Mouse (Mus musculus) limb, embryonic 14.5 days (tissue): ENCODE results near the gene Galt. TPM values are rescaled to one million over a fixed set of nuclear protein-coding genes. Genes with fewer than 3 reads are reported as not detected.

Experiments
- ATAC-seq: fragments of 200-750 bp; cut with Nextera tagmentation; 2 replicates; pipeline ENCODE4 v1.8.0; 2017; ENCODE audit warnings: low read depth, moderate number of reproducible peaks, moderate TSS enrichment; ENCODE audit not compliant: low FRiP score
- DNase-seq: peaks from one replicate; pipeline ENCODE4 v3.0.0-alpha.2; 2015; ENCODE audit warnings: low spot score
- H3K27ac ChIP-seq: fragments of 300-500 bp; sonication (generic); replicated peaks from 2 replicates; pipeline ENCODE4 v1.5.1; 2014; ENCODE audit warnings: low read depth, mild to moderate bottlenecking, low read length, moderate library complexity, mixed read lengths
- H3K27me3 ChIP-seq: fragments of 300-500 bp; sonication (generic); 2 replicates; pipeline ENCODE4 v1.6.1; 2014; ENCODE audit warnings: low read length, mixed read lengths; ENCODE audit not compliant: control insufficient read depth, insufficient read depth
- H3K36me3 ChIP-seq: fragments of 300-500 bp; sonication (generic); 2 replicates; pipeline ENCODE4 v1.6.1; 2014; ENCODE audit warnings: mild to moderate bottlenecking, low read length, moderate library complexity, mixed read lengths; ENCODE audit not compliant: control insufficient read depth, insufficient read depth
- H3K4me1 ChIP-seq: fragments of 300-500 bp; sonication (generic); 2 replicates; pipeline ENCODE4 v1.6.1; 2014; ENCODE audit warnings: antibody characterized with exemption, low read length, mixed read lengths; ENCODE audit not compliant: control insufficient read depth, insufficient read depth
- H3K4me2 ChIP-seq: fragments of 300-500 bp; sonication (generic); replicated peaks from 2 replicates; pipeline ENCODE4 v1.6.1; 2014; ENCODE audit warnings: low read depth, mild to moderate bottlenecking, low read length, moderate library complexity; ENCODE audit not compliant: severe bottlenecking
- H3K4me3 ChIP-seq: fragments of 300-500 bp; sonication (generic); replicated peaks from 2 replicates; pipeline ENCODE4 v1.5.1; 2014; ENCODE audit warnings: low read length
- H3K9ac ChIP-seq: fragments of 300-500 bp; sonication (generic); 2 replicates; pipeline ENCODE4 v1.6.1; 2014; ENCODE audit warnings: mild to moderate bottlenecking, low read depth, low read length, moderate library complexity; ENCODE audit not compliant: severe bottlenecking
- H3K9me3 ChIP-seq: fragments of 300-500 bp; sonication (generic); 2 replicates; pipeline ENCODE4 v1.6.1; 2016; ENCODE audit warnings: low read length; ENCODE audit not compliant: control insufficient read depth
- POLR2A ChIP-seq: fragments of 200-500 bp; IDR thresholded peaks from 2 replicates; pipeline ENCODE4 v1.8.0; 2012; ENCODE audit warnings: inconsistent platforms, mild to moderate bottlenecking, moderate library complexity, borderline replicate concordance; ENCODE audit not compliant: insufficient read depth, insufficient read length; ENCODE audit errors: extremely low read depth
- WGBS: fragments of 180-500 bp; shearing (Covaris S2); extraction: QIAGEN DNeasy Blood & Tissue Kit; methylation state at CpG from one replicate; pipeline ENCODE4 v1.1.7; 2014; 5-methylcytosine and 5-hydroxymethylcytosine counted together
- polyA plus RNA-seq, 2 experiments: library from polyadenylated mRNA; depleted of rRNA in 1 of 2; stranded (reverse) in 1 of 2; unstranded in 1 of 2; fragments of >200 nt; fragmentation: Nextera tagmentation in 1 of 2; extraction: Ambion mirVana in 1 of 2; gene quantifications; 2 replicates each; pipeline versions ENCODE4 v1.2.1 to v1.2.3; 2012 to 2014

Gene Galt
- polyA plus RNA-seq (2012; rRNA removed) (83.3 and 119 TPM in 2 replicates), polyA plus RNA-seq (2014; fragmentation: Nextera tagmentation; extraction: Ambion mirVana) (39.5 and 43.6 TPM in 2 replicates)

GRCm38 (mm10) chr4:41754797-41755337, at the start of gene Galt:
TSS of gene Galt (plus strand) at chr4:41755228.
- H3K4me3 ChIP-seq, result peak within 1 kb of the TSS; percentile 72
- peak within 1 kb of the TSS; percentile 81 for H3K4me2 ChIP-seq
- peaks cover 14% of the 10 kb centered on the region for H3K4me1 ChIP-seq
- H3K27me3 ChIP-seq, result no peaks in the 10 kb centered on the region
- peak within 1 kb of the TSS; percentile 79 for H3K9ac ChIP-seq
- H3K36me3 ChIP-seq, result peaks cover 16% of the 10 kb centered on the region; the same call in 1 of the 2 replicates
- DNase-seq, result no peak
- H3K27ac ChIP-seq, result peak within 1 kb of the TSS; percentile 76
- no peaks in the 10 kb centered on the region for H3K9me3 ChIP-seq
- TF ChIP-seq POLR2A, result no peak
- 11% methylated on average over 14 of the region's 14 CpGs for WGBS
- ATAC-seq, result 0 out of 2 replicates have a peak, but pooled peaks have one; percentile 9

DNA sequence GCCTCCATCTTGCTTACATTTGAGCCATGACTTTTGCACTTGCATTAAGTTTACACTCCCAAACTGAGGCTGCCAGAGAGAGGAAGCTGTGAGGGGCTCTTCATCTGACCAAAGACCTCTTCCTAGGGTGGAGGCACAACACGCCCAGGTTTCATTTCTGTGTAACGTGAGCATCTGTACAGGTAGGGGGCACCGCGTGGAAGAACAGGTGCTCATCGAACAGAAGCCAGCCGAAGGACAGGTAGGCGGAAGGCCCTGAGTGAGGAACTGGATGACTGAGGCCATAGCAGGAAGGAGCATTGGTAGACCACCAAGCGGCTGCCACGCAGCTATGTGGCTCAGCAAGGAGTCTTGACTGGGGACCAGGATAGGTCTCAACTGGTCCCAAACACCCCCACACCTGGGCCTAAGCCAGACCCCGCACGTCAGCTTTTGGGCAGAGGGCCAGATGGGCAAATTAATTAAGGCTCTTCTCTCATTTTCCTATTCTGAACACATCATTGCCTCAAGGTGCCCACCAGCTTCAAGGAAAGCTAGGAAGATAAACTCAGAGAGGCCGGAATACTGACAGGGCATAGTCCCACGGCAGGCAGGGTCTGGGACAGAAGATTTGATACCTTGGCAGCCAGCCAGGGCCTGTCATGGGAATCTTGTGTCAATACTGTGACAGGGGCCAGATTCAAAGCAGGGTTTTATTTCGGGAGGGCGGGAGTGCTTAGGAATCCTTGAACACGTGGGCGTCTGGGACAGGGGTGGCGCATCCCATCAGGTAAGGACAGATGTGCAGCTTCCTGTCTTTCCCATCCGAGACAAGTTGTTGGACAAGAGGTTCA, 48.9 kb upstream of the Galt start:
- Histone ChIP-seq H3K36me3 (0 out of 2 replicates have a peak, but pooled peaks cover under 1% of the 10 kb centered on the region), H3K27ac (no peak overlapping the region), H3K27me3 (0 out of 2 replicates have a peak, but pooled peaks cover 18% of the 10 kb centered on the region), H3K9me3 (no peaks in the 10 kb centered on the region), H3K4me1 (peaks cover 9% of the 10 kb centered on the region; the same call in 1 of the 2 replicates), H3K9ac (no peak overlapping the region), H3K4me3 (no peak overlapping the region), H3K4me2 (no peak overlapping the region)
- ATAC-seq, result no peak
- TF ChIP-seq POLR2A, result no peak
- 62% methylated on average over 19 of the region's 19 CpGs for WGBS
- no peak for DNase-seq

DNA sequence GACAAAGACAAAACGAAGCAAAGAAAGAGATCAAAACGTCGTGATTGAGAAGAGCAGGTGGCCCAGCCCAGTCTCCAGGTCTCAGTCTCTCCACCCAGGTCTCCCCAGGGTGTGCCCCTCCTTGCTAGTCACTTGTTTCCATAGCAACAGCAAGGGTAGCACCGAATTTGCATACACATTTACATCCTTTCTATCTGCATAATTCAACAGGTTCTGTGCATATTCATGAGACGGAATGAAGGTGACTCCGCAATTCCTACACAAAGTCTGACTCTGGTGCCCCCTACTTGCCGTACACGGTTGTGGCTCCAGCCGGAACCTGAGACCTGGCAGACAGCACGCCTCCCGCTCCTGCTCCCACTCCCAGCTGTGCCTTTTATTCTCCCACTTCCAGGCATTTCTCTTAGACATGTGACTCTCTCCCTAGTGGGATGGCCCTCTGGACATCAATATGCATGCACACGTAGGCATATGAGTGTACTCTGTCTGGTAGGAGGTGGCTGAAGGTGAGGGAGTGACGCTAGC, 48.0 kb upstream of the Galt start:
- TF ChIP-seq POLR2A, result no peak
- H3K4me1 ChIP-seq, result peaks cover 17% of the 10 kb centered on the region
- H3K4me3 ChIP-seq, result no peak overlapping the region
- H3K4me2 ChIP-seq, result no peak overlapping the region
- no peaks in the 10 kb centered on the region for H3K9me3 ChIP-seq
- H3K36me3 ChIP-seq, result peaks cover 9% of the 10 kb centered on the region
- H3K9ac ChIP-seq, result no peak overlapping the region
- ATAC-seq (peak; percentile 60; the same call in 1 of the 2 replicates), DNase-seq (peak; percentile 73)
- 2% methylated on average over 13 of the region's 13 CpGs for WGBS
- H3K27ac ChIP-seq, result no peak overlapping the region
- H3K27me3 ChIP-seq, result 0 out of 2 replicates have a peak, but pooled peaks cover 18% of the 10 kb centered on the region

- peak; percentile 46; the same call in 1 of the 2 replicates for ATAC-seq
- Histone ChIP-seq H3K4me3 (no peak overlapping the region), H3K27me3 (0 out of 2 replicates have a peak, but pooled peaks cover 18% of the 10 kb centered on the region), H3K4me2 (no peak overlapping the region), H3K27ac (no peak overlapping the region), H3K9me3 (no peaks in the 10 kb centered on the region), H3K4me1 (peaks cover 23% of the 10 kb centered on the region), H3K36me3 (peaks cover 13% of the 10 kb centered on the region), H3K9ac (no peak overlapping the region)
- peak; percentile 75 for DNase-seq
- no peak for TF ChIP-seq POLR2A
- 38% methylated on average over 8 of the region's 8 CpGs for WGBS
Observed at GRCm38 (mm10) chr4:41708192-41708745, 46.8 kb upstream of the Galt start.

DNA sequence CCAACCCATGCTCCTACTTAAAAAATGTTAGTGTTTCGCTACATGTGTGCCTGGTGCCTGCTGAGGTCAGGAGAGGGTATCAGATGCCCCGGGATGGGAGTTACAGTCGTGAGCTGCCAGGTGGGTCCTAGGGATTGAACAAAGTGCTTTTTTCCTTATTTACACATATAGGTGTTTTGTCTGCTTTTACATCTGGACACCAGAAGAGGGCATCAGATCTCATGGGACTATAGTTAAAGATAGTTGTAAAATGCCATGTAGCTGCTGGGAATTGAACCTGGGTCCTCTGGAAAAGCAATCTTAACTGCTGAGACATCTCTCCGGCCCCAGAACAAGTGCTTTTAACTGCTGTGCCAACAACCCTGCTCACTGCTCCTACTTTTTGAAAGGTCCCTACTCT, 44.8 kb upstream of the Galt start:
- Histone ChIP-seq H3K4me2 (no peak overlapping the region), H3K27me3 (0 out of 2 replicates have a peak, but pooled peaks cover 10% of the 10 kb centered on the region), H3K4me1 (peaks cover 27% of the 10 kb centered on the region), H3K4me3 (no peak overlapping the region), H3K27ac (no peak overlapping the region), H3K36me3 (peaks cover 13% of the 10 kb centered on the region), H3K9ac (no peak overlapping the region), H3K9me3 (no peaks in the 10 kb centered on the region)
- TF ChIP-seq POLR2A, result no peak
- no peak for DNase-seq
- 66% methylated on average over 4 of the region's 4 CpGs for WGBS
- no peak for ATAC-seq
